Mouse (Mus musculus) spleen, postnatal 36 days (tissue): ENCODE data around the gene Fam120a.

Source experiments
- DNase-seq, 2 experiments: peaks; one replicate each; pipeline ENCODE4 v3.0.0; 2022; ENCODE audit warnings: low spot score in 2 of 2, mixed read lengths in 1 of 2

The Fam120a gene

DNA sequence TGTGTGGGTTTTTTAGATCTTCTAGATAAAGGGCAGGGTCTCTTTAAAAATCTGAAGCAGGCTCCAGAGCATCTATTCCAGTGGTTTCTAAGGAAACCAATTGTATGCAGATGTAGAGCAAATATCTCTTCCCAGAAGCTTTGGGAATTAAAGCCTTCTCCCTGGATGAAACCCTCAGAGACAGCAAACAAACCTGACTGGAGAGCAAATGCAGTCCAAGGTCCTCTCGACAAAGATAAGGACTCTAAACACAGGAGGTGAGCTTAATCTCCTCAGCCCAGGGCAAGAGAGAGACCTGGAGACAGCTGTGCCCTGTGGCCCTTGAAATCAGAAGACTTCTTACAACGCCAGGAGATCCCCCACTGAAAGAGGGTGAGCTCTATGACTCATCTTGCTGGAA is 114.3 kb downstream of the Fam120a start:
- no peak for DNase-seq

DNA sequence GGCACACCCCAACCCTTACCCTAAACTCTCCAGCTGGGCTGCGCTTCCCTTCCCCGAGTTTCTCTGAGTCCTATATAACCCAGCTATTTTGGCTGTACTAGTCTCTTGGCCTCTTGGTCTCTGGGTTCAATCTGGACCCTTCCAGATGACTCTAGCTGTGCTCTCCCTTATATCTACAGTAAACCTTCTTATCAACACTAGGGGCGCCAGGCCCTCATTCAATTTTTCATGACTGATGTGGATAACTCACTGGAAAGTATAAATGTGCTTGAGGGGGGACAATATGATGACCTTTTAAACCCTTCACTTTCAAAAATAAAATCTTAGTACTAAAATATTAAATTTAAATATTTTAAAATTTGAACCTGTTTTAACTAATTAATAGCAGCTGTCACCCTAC is 115.0 kb downstream of the Fam120a start:
- peak in 1 of 2 experiments; percentile 41 for DNase-seq

DNA sequence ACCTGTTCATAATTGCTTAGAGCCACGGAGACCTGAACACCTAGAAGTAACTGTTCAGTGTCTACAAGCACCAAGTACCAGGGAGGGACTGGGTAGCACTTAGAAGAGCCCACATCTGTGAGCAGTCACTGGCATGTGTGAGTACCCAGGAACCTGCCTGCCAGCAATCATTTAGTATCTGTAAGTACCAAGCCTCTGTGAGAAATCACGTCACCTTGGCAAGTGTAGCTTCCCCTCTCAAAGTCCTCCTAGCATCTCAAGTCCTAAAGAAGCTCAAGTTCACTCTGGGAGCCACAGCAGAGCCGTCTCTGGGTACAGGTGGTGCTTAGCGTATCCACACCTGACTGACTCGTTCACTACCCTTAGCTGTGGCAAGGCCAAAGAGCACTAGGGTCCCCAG is 116.1 kb downstream of the Fam120a start:
- DNase-seq: no peak

DNA sequence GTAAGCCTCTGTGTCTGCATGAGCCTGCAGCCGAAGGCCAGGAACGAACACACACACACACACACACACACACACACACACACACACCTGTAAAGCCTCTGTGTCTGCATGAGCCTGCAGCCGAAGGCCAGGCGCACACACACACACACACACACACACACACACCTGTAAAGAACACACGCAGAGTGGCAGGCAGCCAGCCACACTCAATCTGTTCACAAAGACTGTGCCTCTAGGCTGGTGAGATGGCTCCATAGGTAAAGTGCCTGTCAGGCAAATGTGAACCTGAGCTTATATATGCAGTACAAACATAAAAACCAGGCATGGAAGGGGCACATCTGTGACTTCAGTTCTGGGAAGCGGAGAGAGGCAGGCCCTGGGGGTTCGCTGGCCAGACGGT is 117.0 kb downstream of the Fam120a start:
- DNase-seq: no peak

DNA sequence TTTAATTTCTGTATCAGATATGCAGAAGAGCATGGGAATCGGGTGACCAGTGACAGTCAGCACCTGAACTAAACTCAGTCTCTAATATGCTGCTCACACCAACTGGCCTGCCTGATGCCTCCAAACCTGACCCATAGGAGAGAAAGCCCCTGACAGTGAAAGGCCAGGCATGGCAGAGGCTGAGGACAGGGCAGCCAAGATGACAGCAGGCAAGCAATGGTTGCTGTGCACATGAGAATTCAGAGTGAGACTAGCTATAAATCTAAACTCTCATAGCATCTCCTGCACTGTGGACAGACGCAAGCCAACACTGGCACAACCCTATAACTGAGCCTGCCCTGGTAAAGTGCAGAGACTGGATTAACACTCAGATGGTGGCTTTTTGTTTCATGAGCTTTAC is 117.5 kb downstream of the Fam120a start:
- DNase-seq: no peak

DNA sequence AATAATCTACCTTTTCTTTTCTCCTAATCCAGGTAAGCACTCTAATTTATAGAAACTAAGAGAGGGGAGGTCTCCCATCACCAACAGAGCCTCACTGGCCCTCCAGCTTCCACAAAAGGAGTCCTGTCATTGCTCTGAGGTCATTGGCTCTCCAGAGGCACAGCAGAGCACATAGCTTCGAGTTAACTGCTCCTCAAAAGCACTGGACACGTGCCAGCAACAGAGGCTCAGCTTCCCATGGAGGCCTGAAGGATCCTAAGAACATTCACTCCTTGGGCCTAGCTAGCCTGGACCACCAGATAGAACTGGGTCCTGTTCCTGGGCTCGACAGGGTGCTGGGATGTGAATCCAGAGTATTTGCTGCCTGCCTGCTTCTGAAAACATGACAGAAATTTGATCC is 118.7 kb downstream of the Fam120a start:
- no peak for DNase-seq

DNA sequence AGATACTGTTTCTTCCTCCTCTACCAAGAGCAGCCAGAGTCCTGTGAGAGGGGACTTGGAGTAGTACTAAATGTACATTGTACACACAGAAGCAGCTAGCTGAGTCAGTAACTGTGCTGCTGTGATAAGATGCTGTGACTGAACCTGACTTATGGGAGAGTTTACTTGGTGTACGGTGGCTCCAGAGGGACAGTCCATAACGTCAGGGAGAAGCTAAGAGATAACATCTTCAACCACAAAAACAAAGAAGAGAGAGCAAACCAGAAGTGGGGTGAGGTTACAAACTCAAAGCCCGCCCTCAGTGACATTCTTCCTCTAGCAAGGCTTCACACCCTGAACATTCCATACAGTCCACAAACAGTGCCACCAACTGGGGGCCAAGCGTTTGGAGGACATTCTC is 122.5 kb downstream of the Fam120a start:
- DNase-seq: no peak

DNA sequence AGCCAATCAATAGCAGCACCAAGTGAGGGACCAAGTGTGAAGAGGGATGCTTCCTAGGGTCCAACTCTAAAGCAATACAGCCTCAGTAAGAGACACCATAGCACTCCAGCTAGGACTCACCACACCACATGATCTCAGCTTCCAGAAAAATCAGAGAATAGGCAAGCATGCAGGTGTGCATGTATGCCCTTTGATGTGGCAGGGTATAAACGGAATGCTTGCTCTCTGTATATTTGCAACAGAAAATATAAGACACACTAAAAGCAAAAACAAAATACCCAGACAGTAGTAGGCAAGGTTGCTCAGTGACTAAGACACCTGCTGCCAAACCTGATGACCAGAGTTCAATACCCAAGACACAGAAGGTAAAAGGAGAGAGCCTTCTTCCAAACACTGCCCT is 124.3 kb downstream of the Fam120a start:
- no peak for DNase-seq

DNA sequence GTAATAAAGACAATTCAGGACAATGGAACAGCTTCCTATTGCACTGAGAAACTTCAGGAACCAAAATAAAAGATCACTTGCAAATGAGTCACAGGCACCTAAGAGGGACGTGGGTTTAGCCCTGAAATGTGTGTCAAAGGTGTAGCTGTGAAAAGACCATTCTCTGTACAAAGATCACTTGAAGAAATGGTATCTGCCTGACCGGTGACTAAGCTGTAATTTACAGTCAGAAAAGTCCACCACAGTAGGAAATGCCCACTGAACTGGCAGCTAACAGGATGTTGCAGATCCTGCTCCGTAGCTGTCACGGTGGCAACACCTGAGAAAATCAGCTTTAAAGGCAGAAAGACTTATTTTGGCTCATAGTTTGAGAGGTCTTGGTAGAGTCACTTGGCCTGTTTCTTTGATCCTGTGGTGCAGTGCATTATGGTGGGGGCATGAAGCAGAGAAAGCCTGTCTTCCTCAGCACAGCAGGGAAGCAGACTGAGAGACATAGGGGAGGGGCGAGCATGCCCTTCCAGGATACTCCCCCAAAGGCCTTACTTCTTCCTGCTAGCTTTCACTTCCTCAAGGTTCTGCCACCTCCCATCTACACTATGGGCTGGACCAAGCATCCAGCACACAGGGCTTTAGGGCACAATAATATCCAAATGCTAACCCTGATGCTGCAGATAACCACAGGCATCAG is 125.8 kb downstream of the Fam120a start:
- peak in 1 of 2 experiments; percentile 39 for DNase-seq

DNA sequence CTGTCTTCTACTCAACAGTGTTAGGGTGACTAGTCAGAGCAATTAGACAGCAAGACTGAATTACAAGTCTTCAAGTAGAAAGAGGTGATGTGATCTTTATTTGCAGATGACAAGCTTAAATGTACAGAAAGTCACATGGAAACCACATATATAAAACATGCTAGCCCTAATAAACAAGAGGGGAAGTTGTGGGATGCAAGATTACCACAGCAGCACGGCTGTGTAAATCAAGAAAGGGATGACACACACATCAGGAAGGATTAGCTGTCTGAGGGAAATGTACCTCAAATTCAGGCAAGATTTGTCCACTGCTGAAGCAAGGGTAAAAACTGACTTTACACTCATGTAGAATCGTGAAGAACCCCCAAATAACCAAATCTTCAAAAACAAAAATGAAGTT is 129.5 kb downstream of the Fam120a start:
- no peak for DNase-seq

DNA sequence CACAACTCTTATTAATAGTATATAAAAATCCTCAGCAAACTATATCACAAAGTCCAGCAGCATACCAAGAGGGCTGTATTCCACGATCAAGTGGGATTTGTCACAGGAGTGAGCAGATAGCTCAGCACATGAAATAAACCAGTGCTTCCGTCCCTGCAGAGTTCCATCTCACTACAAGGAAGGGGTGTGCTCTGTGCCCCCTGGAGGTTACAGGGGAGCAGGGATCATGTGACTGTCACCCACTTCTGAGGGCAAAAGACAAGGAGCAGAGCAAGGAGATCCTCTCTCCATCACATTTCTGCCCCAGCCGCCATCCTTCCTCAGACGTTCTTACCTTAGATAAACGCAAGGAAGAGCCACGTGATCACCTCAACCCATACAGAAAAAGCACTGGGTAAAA is 130.3 kb downstream of the Fam120a start:
- no peak for DNase-seq

DNA sequence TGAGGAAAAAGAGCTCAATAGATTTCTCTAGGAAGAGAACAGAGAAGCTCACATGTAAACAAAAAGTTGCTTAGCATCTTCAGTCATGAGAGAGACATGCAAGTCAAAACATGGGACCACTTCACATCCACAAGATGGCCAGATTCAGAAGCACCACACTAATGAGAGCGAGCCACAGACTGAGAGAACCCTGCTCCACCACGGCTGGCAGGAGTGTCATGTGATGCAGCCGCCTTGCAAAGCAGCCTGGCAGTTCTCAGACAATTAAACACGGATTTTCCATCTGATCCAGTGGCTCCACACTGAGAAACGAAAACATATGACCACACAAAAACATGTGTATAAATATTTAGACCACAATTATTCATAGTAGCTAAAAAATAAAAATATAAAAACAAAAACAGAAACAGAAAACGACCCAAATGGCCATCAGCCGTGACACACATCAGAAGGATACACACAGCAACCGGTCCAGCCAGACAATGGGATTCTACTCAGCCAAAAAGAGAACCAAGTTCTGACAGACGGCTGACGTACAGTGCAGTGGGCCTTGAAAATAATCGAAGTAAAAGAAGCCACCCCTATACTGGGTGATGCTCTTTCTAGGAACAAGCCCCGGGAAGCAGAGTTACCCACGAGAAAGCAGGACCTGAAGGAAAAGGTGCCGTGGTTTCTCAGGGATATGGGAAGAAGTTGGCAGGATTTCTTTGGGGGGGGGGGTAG is 137.1 kb downstream of the Fam120a start:
- DNase-seq: no peak

DNA sequence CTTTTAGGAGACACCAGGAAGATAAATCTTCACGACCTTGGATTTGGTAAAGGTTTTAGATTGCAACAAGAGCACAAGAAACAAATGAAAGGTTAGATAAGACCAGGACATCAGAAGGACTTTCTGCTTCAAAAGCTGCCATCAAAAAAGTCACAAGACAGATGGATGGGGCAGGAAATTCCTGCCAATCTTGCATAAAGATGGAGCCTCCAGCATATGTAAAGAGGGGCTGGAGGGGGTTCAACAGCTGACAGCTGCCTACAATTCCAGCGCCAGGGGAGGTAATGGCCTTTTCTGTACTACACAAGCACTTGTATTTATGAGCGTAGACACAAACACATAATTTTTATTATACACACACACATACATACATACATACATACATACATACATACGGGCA is 138.0 kb downstream of the Fam120a start:
- DNase-seq: no peak
